Mouse (Mus musculus) layer of hippocampus, adult 11-12 months (tissue): ENCODE measurements around the gene Grip1.

Experiments used
- DNase-seq: peaks from one replicate; pipeline ENCODE4 v3.0.0; 2022; ENCODE audit warnings: low spot score

Grip1 gene

GRCm38 (mm10) chr10:120133697-120134096, 680.1 kb downstream of the Grip1 start:
- no peak for DNase-seq

GRCm38 (mm10) chr10:120136020-120136562, 682.5 kb downstream of the Grip1 start:
- DNase-seq: no peak
